Mouse (Mus musculus) urinary bladder, postnatal 36 days (tissue): Measurements from ENCODE around the gene C2cd4a.
A peak's percentile ranks its signal among the peaks of the same experiment; 100 is the strongest.

Experiments used
- DNase-seq, 2 experiments: peaks; one replicate each; pipeline ENCODE4 v3.0.0; 2022; ENCODE audit warnings: low spot score in 2 of 2, mixed read lengths in 1 of 2

Gene C2cd4a

DNA sequence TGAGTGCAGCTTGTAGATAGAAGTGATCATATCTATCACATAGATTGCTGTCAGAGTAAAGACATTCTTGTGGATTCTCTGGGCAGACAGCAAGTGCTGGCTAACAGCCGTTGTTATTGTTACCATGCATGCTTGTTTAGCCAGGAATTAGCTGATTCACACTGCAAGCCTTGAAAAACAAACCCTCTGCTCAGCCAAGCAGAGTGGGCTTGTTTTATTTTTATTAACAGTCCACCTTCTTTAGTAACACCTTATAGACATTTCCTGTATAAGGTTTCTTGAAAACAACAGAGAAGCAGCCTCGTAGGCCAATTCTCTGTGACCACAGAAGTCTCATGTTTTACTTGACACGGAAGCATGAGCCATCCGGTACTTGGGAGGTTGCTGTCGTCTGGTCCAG is 2.4 kb upstream of the C2cd4a start:
- DNase-seq = no peak

DNA sequence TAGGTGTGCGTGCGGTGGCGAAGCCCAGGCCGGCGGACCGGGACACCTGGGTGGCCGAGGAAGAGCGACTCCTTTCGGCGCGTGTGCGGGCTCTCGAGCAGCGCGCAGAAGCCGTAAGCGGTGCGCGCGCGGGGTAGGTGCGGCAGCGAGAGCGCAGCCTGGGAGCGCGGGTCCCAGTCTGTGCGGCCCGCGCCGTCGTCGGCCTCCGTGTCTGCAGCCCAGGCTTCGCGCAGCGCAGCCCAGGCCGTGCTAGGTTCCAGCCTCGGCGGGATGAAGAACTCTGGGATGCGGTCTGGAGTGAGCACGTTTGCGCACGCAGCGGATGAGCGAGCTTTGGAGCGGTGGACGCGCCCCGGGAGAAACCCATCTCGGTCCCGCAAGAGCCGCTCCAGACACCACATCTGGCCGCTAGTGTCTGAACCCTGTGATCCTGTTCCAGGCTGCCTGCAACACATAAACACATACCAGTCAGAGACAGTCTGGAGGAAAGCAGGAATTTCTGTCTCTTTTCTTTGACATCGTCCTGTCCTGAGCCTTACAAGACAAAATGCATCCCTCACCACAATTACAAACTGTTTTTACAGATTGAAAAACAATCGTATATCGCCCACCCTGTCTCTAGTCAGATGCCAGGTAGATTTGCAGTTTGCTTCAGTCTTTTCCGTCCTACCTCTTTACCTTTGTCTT is 628 bp downstream of the C2cd4a start:
- no peak for DNase-seq

DNA sequence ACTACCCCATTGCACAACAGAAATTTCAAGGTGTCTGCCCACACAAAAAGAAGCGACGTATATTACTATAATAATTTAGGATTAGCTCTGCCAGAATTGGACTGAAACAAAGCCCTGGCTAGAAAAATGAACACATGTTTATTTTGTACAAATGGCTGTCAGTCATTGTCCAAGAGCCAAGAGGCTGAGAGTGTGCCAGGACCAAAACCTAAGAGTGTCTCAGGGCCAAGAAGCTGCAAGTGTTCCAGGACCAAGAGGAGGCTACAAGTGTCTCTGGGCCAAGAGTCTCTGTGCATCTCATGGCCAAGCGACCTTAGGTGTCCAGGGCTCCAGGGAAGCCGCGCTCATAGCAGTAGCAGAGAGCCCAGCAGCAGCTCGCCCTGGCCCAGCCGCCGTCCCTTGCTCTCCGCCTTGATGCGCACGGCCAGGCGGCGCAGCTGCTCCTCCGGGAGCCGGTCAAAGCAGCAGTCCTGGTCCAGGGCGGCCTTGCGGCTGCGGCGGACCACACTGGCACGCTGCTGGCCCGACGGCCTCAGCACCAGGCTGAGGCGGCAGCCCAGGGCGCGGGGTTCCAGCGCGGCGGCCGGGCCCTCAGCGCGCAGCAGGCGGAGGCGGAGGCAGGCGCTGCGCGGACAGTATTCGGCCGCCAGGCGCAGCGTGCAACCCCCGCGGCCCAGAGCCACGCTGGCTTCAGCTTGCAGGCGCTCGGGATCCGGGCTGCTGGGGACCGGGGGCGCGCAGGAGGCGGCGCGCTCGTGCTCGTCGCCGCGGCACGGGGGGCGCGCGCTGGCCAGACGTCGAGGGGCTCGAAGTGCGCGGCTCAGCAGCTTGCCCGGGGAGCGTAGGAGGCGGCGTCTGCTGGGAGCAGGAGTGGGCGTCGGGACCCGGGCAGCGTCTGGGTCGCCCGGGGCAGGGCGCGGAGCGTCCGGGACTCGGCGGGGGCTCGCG is 1.4 kb downstream of the C2cd4a start:
- DNase-seq = peak in 1 of 2 experiments; percentile 19

DNA sequence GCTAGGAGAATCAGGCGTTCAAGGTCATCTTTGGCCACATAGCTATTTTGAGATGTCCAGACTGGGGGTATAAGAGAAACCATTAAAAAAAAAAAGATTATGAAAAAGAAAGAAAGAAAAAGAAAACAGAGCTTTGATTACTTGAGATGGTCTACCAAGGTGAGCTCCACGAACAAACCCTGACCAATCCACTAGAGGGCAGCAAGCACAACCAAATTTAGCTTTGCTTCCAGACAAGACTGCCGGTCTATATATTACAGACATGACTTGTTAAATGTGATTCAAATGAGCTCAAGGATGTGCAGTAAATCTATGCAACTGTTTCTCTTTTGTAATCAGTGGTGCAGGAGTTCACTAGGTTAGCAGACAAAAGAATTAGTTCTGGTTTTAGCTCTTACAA is 3.9 kb downstream of the C2cd4a start:
- DNase-seq = peak; percentile 37 to 53

DNA sequence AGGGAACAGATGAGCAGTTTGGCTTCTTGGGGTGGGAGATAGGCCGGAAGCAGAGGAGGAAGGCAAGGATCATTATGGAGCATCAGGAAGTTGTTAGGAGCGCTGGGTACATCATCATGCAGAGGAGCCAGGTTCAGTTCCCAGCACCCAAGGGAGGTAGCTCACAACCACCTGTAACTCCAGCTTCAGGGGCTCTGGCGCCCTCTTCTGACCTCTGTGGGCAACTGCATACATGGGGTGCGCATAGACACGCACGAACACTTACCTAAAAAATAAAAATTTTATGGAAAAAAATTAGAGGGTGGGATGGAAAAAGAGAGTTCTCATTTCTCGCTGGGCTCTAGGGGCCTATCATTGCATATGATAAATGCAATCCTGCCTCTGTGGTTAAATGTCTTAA is 6.6 kb downstream of the C2cd4a start:
- no peak for DNase-seq

DNA sequence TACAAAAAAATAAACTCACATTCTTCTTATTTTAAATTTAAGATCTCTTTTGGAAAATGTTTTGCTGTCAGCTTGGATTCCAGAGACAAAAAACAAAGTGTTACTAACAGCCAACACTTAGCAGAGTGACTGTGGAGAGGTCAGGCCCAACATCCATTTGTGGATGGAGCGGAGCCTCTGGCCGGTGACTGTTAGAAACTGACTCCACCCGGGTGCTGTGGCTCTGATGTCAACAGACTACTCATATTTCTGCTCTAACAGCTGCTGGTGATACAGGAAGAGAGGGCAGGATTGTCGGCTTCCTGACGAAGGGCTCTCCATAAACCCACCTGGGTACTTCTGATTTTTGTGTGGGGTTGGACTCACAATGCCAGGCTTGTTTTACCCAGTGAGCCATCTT is 9.0 kb downstream of the C2cd4a start:
- DNase-seq = no peak

DNA sequence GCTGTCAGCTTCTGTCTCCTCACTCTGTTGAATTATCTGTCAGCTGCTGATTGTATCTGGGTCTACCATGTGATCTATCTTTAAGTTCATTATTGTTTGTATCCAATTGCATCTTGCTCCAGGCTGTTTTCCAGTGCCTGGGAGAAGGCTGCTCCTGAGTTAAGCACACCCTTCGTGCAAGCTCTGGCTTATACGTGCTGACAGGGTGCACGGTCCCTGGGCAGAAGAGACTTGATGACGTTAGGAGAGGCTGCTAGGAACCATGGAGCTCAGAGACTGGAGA is 13.5 kb downstream of the C2cd4a start:
- no peak for DNase-seq

DNA sequence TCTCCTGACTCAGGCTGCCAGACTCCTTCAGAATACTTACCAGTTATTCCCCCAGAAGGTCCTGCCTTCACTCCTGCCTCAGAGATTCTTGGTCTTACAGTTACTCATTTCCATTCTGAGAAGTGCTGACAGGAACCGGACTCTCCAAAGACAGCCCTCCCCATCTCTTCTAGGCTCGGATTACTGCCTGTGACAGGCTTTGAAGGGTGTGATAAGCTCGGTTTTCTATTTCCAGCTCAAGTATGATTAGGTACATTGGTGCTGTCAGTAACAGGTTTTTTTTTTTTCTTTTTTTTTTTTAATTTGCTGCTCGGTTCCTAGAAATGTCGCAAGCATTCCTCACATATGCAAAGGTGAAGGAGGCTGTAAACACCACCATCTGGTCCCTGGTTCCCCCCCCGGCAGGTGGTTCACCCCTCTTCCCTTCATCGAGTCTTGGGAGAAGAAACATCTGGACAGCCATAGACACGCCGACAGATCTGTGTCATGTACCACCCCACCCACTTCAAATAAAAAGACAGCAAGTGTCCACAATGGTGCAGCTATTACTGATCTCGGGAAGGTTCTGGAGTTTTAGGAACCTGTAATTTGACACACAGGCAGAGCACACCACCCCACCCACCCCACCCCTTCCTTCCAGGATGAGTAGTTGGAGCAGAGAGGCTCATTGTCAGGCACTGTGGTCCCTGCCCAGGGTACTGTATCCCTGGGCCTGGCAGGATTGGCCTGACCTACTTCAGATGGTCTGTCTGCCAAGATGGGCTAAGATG is 14.0 kb downstream of the C2cd4a start:
- no peak for DNase-seq

DNA sequence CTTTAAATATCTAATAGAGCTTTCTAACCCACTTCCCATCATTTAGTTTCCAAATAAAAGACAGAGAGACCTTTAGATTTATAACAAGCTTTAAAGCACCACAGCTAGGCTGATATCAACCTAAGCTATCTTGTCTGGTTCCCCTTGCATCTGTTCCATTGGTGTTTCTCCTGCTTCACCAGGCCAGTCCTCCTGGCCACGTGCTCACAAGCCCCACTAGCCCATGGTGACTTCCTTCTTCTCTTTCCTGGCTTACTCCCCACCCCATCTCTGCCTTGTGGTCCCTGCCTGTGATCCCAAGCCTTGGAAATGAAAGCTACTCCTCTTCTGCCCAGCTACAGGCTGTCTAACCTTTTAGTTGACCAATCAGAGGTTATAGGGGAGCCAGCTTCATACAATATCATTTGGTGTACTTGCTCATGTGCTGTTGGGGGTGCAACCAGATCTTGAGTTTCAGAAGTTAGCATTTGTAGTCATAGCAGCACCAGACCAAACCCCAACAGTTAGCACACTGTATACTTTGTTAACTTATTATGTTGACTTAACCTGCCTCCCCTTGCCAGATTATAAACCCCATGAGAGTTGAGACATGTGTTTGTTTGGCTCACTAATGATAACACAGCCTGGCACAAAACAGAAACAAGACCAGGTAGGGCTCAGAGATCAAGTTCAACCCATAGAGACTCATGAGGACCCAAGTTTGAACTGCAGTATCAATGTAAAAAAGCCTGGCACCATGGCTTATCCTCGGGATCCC is 15.8 kb downstream of the C2cd4a start:
- no peak for DNase-seq

DNA sequence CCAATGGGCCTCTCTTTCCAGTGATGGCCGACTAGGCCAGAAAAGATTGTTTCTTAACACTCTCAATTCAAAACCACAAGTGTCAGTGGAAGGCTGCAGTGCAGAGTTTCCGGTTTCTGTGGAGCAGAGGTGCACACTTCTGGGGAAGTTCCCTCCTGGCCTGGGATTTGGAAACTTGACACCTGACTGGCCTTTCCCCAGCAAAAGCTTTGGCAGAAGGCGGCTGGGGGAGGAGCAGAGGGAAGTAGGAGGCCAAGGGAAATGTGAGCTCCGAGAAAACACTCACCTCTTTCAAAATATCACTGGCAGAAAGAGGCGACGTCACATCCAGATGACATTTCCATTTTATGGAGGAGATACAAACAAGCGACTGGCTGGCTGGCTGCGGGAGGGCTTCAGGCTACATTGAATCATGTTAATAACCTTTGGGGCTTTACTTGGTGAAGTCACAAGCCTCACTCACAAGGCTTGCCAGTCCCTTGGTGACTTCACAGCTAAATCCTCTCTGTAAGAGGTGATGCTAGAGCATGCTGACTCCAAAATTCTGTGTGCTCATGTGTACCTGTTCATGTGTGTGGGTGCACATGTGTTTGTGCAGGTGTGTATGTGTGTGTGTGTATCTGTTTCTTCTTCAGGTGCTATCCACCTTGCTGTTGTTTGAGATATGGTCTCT is 18.3 kb downstream of the C2cd4a start:
- DNase-seq = peak; percentile 10 to 68

DNA sequence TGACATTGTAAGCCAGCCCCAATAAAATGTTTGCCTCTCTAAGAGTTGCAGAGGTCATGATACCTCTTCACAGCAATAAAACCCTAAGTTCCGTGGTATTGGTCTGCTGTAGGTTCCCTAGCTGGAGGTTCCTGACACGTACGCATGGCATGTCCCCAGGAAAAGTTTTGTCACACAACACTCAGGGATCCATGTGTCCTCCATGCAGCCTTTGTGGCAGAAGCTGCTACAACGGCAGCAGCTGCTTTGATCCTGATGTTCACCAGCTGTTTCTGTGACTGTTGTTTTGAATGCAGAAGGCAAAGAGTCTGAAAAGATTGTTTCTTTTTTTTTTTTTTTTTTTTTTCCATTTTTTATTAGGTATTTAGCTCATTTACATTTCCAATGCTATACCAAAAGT is 19.0 kb downstream of the C2cd4a start:
- DNase-seq = no peak

DNA sequence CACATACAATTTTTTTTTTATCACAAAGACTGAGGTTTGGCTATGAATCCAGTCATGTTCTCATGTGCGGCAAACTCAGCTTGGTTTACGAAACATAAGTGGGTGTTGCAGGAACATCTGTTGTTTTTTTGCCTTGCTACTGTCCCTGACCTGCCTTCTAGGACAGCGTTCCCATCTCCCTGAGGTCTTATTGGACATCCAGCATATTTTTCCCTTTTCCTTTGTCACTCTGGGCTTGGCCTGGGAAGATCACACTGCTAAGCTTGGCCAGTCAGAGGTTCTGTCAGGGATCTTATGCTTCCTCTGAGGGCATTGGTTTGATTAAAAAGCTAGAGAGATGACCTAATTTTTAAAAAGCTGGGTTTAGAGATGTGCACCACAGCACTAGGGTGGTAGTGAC is 21.0 kb downstream of the C2cd4a start:
- DNase-seq = no peak

DNA sequence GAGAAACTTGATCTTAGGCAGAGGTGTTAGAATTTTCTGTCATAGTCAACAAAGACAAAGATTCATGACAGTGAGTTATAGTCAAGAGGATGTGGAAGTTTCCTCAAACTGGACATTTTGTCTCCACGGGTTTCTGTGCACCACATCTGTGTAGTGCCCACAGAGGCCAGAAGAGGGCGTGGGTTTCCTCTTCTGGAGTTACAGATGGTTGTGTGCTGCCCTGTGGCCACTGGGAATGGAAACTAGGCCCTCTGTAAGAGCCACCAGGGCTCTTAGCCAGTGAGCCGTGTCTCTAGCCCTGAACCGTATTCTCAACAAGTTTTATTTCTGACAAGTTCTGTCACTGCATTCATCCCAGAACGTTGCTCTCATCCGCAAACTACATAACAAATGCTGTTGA is 21.6 kb downstream of the C2cd4a start:
- no peak for DNase-seq

DNA sequence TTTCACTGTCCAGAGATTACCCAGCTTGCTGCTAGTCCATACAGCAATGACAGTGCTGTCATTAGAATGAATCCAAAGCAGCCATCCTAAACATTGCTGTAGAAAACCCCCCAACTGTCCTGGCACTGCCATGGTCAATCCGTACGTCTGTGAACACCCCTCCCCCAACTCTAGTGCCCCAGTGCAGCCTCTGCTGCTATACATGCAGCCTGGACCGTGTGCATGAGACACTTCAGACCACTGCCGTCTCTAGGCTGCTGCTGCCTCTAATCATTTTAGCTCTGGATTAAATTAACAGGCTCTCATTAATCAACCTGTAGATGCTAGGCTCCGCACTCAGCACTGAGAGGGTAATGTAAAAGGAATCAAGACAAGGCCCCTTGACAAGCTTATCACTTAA is 25.1 kb downstream of the C2cd4a start:
- DNase-seq = no peak

DNA sequence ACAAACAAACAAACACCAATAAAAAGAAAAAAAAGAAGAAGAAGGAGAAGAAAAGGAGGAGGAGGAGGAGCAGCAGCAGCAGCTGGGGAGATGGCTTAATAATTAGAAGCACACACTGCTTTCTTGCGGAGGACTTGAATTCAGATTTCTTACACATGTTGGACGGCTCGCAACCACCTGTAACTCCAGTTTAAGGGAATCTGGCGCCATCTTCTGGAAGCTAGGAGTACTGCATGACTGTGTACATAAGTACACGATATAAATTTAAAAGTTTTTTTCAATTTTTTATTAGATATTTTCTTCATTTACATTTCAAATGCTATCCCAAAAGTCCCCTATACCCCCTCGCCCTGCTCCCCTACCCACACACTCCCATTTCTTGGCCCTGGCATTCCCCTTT is 29.9 kb downstream of the C2cd4a start:
- peak; percentile 28 to 31 for DNase-seq

DNA sequence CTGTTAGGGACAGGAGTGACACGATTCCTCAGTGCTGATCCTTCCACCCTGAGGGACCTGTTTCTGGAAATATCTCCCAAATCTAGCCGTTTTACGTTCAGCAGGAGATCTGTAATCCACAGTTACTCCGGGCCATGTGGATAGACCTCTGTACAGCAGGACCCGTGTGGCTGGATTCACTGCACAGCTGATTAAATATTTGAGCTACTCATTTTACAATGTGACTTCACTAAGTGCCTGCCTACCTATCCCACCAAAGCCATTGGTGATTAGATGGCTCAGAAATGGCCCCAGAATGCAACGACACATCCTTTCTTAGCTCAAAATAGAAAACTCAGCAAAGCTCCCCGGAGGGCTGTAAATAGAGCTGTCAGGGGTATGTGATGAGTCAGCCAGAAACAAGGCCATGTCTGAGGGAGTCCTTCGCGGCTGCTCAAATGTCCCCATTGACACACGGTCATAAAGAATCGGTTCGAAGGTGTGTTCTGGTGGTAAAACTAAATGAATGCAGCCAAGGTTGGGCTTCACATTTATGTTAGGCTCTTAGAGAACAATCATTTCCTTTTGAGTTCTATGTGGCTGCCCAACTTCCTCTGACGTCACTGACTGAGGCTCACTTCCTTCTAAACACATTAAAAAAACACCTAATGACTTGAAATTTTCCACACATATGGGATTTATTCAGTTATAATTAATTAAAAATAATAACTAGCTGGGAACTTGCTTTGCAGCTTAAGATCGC is 32.9 kb downstream of the C2cd4a start:
- DNase-seq = no peak

DNA sequence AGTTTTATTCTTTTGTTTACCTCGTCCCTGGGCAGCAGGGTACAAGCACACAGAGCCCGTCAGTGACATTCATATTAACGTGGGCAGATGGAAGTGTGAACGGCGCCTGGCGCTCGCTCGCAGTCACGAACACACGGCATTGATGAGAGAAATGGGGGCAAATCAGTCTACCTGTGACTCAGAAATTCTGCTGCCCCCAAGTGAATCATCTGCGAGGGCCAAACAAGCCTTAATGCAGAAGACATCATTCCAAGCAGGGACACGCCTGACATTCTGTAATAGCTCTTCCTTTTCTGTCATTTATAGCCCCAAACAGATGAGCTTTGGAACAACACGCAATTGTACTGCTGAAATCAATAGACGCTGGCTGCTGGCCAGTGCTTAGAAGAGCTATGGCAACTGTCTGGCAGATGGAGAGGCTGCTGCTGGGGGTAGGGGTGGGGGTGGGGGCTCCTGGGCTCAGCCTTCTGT is 36.9 kb downstream of the C2cd4a start:
- DNase-seq = no peak

DNA sequence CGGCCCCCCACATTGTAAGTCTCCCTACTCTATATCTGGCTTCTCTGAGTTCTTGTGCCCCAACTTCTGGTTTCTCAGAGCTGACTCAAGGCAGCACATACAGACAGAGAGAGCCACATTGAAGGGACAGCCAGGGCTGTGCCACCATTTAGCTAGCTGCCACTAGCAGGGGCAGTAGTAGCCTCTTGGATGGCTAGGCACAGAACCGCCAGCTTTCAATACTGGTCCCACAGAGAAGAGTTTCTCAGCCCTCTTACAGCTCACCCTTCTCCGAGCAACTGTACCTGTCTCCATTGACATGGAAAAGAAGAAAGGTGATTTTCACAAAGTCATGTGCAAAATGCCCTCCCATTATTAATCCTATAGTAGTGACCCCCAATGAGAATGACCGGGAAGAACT is 37.5 kb downstream of the C2cd4a start:
- DNase-seq = no peak

DNA sequence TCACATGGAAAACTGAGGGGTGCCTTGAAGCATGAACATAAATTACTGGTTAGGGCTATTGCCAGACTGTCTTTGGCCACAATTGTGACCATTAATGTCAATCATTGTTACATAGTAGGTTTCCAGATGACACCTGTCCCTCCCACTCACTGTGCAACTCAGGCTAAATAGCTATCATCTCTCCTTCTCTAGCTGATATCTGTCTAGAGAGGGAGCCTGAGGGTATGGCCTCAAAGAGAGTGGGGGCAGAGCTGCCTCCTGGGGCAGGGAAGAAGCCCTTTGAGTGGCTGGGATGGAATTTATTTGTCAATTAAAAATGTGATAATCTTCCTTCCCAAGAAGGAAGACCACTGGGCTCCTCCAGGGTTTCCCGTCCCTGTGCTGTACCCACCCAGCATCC is 37.9 kb downstream of the C2cd4a start:
- no peak for DNase-seq

DNA sequence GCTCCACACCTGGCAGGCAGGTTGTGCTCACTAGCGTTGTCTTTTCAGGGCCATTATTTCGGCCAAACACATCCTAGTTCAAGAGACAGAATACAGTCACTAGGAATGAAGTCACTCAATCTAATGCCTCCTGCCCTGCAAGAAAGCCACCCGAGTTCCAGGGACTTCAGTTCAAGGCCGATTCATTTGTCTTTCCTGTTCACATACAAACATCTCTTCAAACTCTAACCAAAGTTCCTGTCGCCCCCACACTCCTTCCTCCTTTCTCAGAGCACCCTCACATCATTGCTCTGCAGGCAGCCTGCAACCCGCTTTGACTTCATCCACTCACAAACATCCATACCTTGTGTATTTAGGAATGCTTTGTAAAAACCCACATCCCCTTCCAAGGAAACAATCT is 38.6 kb downstream of the C2cd4a start:
- DNase-seq = no peak

DNA sequence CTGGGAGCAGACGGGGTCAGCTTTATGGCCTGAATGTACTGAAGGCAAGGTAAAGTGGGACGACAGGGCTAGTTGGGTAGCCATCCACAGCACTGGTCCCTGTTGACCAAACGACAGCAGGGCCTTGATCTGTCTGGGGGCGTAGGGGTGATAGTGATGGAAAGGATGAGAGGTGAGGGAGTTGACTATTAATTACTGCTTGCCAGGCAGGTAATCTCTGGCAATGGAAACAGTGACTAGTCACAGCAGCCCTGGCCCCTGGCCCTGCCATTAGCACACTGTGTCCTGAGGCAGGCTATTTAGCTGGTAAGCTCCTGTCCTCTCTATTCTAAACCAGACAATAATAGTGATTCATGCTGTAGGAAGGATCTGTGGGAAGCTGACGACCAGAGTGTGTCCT is 39.7 kb downstream of the C2cd4a start:
- DNase-seq = no peak
